Mouse (Mus musculus): Measurements from ENCODE around the gene Pla2g5.

Pla2g5 gene

DNA sequence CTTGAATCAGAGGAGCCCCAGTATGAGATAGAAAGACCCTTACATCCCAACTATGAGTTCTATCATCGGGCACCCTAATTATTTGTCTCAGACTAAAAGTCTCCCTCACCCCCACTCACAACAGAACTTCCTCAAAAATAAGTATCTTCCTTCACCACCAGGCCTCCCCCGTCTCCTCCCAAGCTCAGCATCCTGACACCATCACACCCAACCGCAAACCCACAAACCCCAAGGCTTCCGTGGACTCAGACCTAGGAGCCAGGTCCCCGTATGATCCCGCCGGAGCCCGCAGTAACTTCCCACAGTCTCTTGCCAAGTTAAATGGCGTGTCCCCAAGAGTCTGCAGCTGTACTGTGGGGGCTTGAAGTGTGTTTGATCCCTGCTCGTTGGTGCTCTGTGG lies 5.7 kb downstream of the Pla2g5 start:
- no peak for DNase-seq

- peak; percentile 78 for DNase-seq
Observed at GRCm38 (mm10) chr4:138856491-138856890, 6.8 kb downstream of the Pla2g5 start.

- no peak for DNase-seq
Observed at GRCm38 (mm10) chr4:138855092-138855632, 8.1 kb downstream of the Pla2g5 start.

DNA sequence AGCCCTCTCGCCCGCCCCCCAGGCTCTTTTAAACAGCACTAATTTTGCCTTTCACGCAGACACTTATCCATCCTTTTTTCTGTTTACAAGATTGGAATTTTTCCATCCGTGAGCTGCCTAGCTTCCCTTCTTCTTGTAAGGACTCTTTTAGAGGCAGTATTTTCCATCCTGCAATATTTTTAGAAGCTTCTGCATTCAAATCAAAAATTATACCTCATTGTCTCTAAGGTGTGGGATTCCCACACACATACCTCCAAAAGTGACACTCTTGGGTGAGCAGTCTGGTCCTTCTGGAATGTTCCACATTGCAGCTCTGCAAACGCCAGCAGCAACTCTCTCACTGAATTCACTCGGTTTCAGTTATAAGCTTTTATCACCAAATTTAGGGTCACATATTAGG lies 10.3 kb downstream of the Pla2g5 start:
- DNase-seq, result no peak

- peak; percentile 79 for DNase-seq
Observed at GRCm38 (mm10) chr4:138851463-138851862, 11.8 kb downstream of the Pla2g5 start.

DNA sequence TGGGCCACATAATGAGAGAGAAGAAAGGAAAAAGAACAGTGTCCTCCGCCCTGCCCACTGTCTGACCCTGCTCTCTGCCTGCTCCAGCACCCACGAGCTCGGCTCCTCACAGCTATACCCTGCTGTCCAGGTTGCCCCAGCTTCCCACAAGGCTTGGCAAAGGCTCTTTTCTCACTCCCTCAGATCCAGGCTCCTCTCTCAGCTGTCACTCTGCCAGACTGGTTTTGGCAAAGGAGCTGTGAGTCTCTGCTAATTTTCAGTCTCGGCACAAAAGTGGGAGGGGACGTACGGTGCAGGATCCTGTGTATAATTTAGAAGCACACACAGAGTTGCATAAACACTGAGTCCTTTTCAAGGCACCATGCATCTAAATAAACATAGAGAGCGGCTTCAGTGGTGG lies 21.9 kb downstream of the Pla2g5 start:
- DNase-seq, result no peak

- DNase-seq, result no peak
Observed at GRCm38 (mm10) chr4:138840726-138841125, 22.6 kb downstream of the Pla2g5 start.

DNA sequence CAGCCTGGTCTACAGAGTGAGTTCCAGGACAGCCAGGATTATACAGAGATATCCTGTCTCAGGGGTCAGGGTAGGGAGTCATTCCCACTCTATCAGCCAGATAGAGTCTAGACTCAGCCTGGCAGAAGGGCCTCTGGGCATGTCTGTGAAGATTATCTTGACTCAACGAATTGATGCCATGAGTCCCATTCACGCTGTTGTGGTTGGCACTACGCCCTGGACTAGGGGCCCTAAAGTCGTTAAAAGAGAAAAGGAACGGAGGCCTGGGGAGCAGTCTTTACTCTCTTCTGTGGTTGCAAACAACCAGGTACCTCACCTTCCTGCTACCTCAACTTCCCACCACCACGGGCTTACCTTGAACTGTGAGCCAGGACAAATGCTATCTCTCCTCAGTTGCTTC lies 23.5 kb downstream of the Pla2g5 start:
- no peak for DNase-seq

DNA sequence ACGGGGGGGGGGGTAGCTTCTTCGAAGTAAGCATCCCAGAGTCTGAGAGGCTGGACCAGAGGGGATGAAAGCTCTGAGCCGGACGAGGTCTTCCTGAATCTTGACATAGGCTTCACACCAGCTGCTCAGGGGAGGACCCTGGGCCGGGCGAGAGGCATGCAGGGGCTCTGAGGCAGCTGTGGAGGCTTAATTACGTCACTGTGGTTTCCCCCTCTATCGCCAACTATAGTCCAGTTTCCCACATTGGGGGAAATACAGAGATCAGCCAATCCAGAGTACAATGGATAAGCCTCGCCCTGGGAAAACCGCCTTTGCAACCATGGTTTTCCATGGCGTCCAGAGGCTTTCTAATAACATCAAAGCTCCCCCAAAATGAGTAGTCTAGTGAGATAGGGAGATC lies 36.1 kb downstream of the Pla2g5 start:
- no peak for DNase-seq

- DNase-seq, result peak; percentile 12
Observed at GRCm38 (mm10) chr4:138825751-138826567, 37.3 kb downstream of the Pla2g5 start.

DNA sequence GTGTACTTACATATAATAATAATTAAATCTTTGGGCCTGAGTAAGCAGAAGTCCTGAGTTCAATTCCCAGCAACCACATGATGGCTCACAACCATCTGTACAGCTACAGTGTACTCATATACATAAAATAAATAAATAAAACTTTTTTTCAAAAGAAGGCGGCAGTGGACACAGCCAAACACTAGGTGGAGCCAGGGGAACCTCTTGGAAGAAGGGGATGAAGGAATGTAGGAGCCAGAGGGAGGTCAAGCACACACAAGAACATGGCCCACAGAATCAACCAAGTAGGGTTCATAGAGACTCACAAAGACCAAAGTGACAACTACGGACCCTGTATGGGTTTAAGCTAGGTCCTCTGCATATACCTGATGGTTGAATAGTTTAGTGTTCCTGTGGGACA lies 38.6 kb downstream of the Pla2g5 start:
- DNase-seq, result no peak

- DNase-seq, result peak; percentile 15
Observed at GRCm38 (mm10) chr4:138824161-138824560, 39.1 kb downstream of the Pla2g5 start.

GRCm38 (mm10) chr4:138821036-138821435 lies 42.2 kb downstream of the Pla2g5 start:
- DNase-seq, result no peak

- DNase-seq, result no peak
Observed at GRCm38 (mm10) chr4:138819101-138819500, 44.2 kb downstream of the Pla2g5 start.

DNA sequence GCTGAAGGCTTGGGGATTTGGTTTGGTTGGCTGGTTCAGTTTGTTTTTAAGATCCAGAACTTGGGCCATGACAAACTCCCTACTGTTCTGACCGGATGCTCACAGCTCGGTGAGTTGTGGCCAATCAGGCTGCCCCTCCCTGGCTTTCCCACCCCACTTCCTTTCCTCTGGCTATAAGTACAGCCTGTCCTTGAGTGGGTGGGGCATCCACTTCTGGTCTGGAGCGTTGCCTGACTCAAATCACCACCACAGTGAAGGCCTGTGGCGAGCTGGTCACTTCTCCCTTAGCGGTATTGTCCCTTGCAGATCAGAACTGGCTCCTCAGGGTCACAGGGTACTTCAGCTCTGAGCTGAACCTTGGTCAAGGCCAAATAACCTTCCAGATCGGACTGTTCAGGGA lies 45.5 kb downstream of the Pla2g5 start:
- DNase-seq, result no peak

GRCm38 (mm10) chr4:138816166-138816565 lies 47.1 kb downstream of the Pla2g5 start:
- DNase-seq, result no peak

GRCm38 (mm10) chr4:138806920-138807541 lies 56.3 kb downstream of the Pla2g5 start:
- no peak for DNase-seq

- no peak for DNase-seq
Observed at GRCm38 (mm10) chr4:138806160-138806559, 57.1 kb downstream of the Pla2g5 start.

DNA sequence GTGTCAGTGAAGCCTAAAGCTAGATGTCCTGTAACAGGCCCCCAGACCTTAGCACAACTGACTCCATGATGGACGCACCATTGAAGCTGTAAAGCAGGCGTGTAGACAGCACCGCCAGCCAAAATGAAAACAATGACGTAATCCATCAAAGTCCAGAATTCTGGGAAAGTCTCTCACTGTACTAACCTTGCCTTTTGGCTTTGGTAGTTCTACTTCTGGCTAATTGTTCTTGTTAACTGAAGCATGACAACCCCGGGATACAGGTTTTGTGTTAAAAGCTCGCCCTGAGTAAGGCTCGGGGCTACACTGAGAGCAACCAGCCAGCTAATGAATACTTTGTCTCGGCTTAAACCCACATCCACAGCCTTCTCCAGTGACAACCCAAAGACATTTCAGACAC lies 58.0 kb downstream of the Pla2g5 start:
- no peak for DNase-seq

DNA sequence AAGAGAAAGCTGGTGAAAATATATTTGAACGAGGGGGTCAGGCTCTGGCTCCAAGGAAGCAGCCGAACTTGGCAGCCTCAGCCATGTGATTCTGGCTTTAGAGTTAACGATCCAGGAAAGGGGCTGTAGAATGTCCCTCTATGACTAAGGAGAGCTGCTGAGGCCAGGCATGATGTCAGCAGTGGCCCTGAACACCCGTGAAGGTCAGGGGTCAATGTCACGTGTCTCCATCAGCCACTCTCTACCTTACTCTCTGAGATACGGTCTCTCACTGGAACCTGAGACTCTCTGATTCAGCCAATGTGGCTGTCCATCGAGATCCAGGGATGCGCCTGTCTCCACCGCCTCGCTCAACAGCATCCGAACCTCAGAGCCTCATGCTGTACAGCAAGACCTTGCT lies 60.4 kb downstream of the Pla2g5 start:
- no peak for DNase-seq

- DNase-seq, result no peak
Observed at GRCm38 (mm10) chr4:138801631-138802030, 61.7 kb downstream of the Pla2g5 start.

DNA sequence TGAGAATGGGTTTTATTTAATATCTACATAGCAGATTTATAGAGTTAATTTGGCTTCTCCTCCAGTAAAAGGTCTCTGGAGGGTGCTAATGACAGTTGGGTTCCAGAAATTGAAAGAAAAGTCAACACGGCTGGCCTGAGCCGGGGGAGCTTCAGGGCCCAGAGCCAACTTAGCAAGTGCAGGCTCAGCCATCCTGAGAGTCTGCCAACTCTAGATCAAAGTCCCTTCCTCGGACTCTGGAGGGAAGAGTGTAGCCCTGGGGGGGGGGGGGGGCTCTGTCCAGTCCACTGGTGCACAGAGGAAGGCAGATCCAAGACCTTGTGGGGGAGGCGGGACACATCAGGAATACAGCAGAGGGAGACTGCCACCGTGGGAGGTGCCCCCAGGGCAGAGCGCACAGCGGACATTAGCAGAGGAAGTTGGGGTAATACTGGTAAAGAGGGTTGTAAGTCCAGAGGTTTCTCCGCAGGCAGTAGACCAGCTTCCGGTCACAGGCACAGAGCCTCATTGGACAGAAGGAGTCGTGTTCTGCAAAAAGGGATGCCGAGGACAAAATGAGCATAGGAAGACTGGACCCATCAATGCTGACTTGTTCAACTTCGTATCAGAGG lies 63.0 kb downstream of the Pla2g5 start:
- no peak for DNase-seq

DNA sequence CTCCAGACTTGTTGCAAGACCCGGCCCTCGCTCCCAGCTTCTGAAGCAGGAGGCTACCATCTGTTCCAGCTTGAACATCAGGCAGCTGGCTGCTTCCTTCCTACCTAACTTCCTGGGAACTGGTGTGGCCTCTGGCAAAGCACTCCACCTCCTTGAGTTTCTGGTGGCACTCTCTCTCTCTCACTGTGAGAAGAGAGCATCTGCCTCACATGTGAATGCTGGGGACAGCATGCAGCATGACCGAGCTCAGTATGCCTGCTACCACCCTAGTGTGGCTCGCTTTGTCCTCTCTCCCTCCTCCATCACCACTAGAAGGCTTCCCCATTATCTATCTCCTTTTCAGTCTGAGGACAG lies 66.1 kb downstream of the Pla2g5 start:
- DNase-seq, result no peak

Data from thymus, postnatal 4 days (tissue).